Mouse (Mus musculus): Measurements from ENCODE around the gene Prph2.

- TF ChIP-seq POLR2A (IDR thresholded peaks at IDR 0.05; ENCODE audit: extremely low read depth, insufficient read depth, low read length) (no peak), CTCF (IDR thresholded peaks at IDR 0.05; ENCODE audit: low read depth, low read length) (no peak)
Measured at GRCm38 (mm10) chr17:46870913-46871312, 39.3 kb upstream of the Prph2 start.
